Mouse (Mus musculus): ENCODE data around the gene Sppl2a. TPM values are rescaled to one million over a fixed set of nuclear protein-coding genes. Genes with fewer than 3 reads are reported as not detected.

The Sppl2a gene
- 8.7 and 10.9 TPM in 2 replicates for polyA plus RNA-seq (2012; rRNA removed)
- 25.5 and 27.3 TPM in 2 replicates for polyA plus RNA-seq (2014; fragmentation: Nextera tagmentation; extraction: Ambion mirVana)

DNA sequence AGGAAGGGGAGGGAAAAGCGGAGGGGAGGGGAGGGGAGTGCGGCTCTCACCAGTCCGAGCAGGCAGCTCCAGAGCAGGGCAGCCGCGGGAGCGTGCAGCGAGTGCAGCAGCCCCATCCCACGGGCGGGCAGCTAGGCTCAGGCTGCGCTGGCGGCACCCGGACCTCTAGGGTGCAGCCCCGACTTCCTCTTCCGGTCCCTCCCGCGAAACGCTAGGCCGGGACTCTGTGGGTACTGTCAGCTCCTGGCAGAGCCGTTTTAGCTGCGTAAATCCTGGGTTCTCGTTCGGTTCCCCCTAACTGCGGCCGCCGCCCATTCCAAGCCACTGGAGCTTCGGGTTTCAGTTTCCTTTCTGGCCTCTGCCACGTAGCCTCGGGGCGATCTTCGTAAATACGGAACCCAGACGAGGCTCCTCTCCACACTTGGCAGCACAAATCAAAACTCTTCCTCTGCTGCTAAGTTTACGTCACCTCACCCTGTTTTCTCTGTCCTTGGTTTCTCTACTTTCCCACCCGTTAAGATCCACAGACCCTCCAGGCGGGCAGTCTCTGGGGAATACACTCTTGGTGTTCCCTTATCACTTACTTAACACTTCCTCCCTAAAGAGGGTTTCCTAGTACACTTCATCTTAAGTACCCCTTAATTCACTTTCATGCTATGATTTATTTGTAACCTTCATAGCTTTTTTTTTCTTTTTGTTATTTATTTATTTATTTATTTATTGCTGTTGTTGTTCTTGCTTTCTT lies at the start of gene Sppl2a:
Sppl2a (minus strand) TSS at position 339 of the 745 bp plus-strand sequence.
- peak within 1 kb of the TSS; percentile 79 for H3K9ac ChIP-seq (replicated peaks)
- peaks cover 5 to 13% of the 10 kb centered on the region in 2 experiments; a peak in 3 of 4 replicates for H3K4me1 ChIP-seq (replicated peaks; ENCODE audit: control insufficient read depth in 2 of 2, insufficient read depth in 2 of 2, low read length in 1 of 2)
- peak within 1 kb of the TSS; percentile 85 to 86 for H3K4me3 ChIP-seq (ENCODE audit: insufficient read depth in 1 of 2, low read depth in 2 of 2, low read length in 2 of 2)
- H3K4me2 ChIP-seq (ENCODE audit: low read depth), result peak within 1 kb of the TSS; percentile 80
- peak; percentile 97 for ATAC-seq (ENCODE audit: insufficient read depth)
- H3K27ac ChIP-seq, result peak within 1 kb of the TSS; percentile 85
- WGBS (ENCODE audit: insufficient replicate concordance), result under 1% methylated on average over 35 of the region's 35 CpGs
- peak; percentile 68 to 74 (median 70) for DNase-seq (ENCODE audit: low read depth in 3 of 3, low spot score in 3 of 3)
- no peaks in the 10 kb centered on the region for H3K36me3 ChIP-seq (replicated peaks; ENCODE audit: control insufficient read depth, insufficient read depth, low read depth)
- no peaks in the 10 kb centered on the region for H3K9me3 ChIP-seq (ENCODE audit: control insufficient read depth, low read length)
- TF ChIP-seq CTCF (IDR thresholded peaks at IDR 0.05; ENCODE audit: low read depth), result peak; percentile 45
- TF ChIP-seq EP300 (IDR thresholded peaks at IDR 0.05; ENCODE audit: low read depth), result no peak
- H3K27me3 ChIP-seq (ENCODE audit: control insufficient read depth, insufficient read depth, low read length), result no peaks in the 10 kb centered on the region

DNA sequence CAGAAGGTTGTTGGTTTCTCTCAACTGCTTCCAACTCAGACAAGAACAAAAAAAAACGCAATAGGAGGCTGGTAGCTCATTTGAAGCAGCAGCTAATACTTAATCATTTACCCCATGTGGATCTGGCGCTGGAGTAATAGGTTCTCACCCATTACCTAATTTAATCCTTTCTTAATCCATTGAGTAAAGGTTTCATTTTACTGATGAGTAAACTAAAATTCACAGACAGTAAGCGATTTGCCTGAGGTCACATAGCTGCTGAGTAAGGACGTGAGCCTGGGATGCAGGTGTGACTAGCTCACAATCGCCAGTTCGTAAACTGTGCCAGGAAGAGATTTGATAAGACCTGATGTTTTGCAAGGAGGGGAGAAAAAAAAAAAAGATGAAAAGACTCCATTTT lies 44.4 kb upstream of the Sppl2a start:
- DNase-seq (ENCODE audit: low read depth in 3 of 3, low spot score in 3 of 3) (no peak), ATAC-seq (ENCODE audit: insufficient read depth) (no peak)
- 52% methylated on average over 6 of the region's 6 CpGs for WGBS (ENCODE audit: insufficient replicate concordance)
- Histone ChIP-seq H3K4me2 (ENCODE audit: low read depth) (no peak overlapping the region), H3K9me3 (ENCODE audit: control insufficient read depth, low read length) (no peaks in the 10 kb centered on the region), H3K4me3 (ENCODE audit: insufficient read depth in 1 of 2, low read depth in 2 of 2, low read length in 2 of 2) (no peak overlapping the region), H3K27me3 (ENCODE audit: control insufficient read depth, insufficient read depth, low read length) (no peaks in the 10 kb centered on the region), H3K36me3 (replicated peaks; ENCODE audit: control insufficient read depth, insufficient read depth, low read depth) (no peaks in the 10 kb centered on the region), H3K9ac (replicated peaks) (no peak overlapping the region), H3K4me1 (replicated peaks; ENCODE audit: control insufficient read depth in 2 of 2, insufficient read depth in 2 of 2, low read length in 1 of 2) (no peaks in the 10 kb centered on the region), H3K27ac (no peak overlapping the region)
- TF ChIP-seq EP300 (IDR thresholded peaks at IDR 0.05; ENCODE audit: low read depth) (no peak), CTCF (IDR thresholded peaks at IDR 0.05; ENCODE audit: low read depth) (no peak)

DNA sequence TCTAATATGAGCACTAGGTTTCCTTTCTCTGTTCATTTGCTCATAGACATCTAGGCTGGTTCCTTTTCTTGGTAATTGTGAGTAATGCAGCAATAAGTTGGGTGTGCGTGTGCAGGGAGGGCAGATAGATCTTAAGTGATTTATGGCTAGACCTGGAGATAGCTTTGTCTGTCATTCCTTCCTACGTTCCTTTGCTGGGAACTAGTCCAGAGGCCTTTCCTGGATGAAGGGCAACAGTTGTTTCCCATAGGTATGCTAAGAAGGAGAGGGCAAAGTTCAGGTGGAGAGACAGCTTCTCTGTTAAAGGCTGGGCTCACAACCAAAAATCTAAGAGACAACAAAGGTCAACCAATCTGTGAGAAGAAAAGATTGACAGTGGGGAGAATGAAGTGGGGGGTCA lies 28.7 kb upstream of the Sppl2a start:
- TF ChIP-seq EP300 (IDR thresholded peaks at IDR 0.05; ENCODE audit: low read depth) (no peak), CTCF (IDR thresholded peaks at IDR 0.05; ENCODE audit: low read depth) (no peak)
- no peaks in the 10 kb centered on the region for H3K4me1 ChIP-seq (replicated peaks; ENCODE audit: control insufficient read depth in 2 of 2, insufficient read depth in 2 of 2, low read length in 1 of 2)
- no peak for DNase-seq (ENCODE audit: low read depth in 3 of 3, low spot score in 3 of 3)
- ATAC-seq (ENCODE audit: insufficient read depth), result no peak
- H3K9ac ChIP-seq (replicated peaks), result no peak overlapping the region
- no peaks in the 10 kb centered on the region for H3K36me3 ChIP-seq (replicated peaks; ENCODE audit: control insufficient read depth, insufficient read depth, low read depth)
- H3K27me3 ChIP-seq (ENCODE audit: control insufficient read depth, insufficient read depth, low read length), result no peaks in the 10 kb centered on the region
- WGBS (ENCODE audit: insufficient replicate concordance), result 58% methylated on average over 2 of the region's 2 CpGs
- no peak overlapping the region for H3K4me2 ChIP-seq (ENCODE audit: low read depth)
- H3K9me3 ChIP-seq (ENCODE audit: control insufficient read depth, low read length), result no peaks in the 10 kb centered on the region
- H3K27ac ChIP-seq, result no peak overlapping the region
- no peak overlapping the region for H3K4me3 ChIP-seq (ENCODE audit: insufficient read depth in 1 of 2, low read depth in 2 of 2, low read length in 2 of 2)

DNA sequence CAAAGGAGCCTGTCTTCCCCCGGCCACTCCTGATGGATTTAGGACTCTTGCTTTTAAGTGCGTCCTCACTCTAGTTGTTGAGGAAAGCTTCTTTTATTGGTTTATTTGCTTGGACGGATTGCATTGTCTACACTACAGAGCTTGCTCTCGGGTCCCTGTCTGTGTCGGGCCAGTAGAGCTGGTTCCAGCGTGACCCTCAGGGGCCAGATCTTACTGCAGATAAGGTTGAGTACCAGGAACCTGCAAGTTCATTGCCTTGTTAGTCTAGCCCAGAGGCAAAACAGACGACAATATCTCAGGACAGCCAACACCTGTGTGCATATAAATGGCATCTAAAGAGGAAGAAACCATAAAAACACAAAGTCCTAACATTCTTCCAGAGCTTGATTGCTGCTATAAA lies 22.6 kb upstream of the Sppl2a start:
- no peak for DNase-seq (ENCODE audit: low read depth in 3 of 3, low spot score in 3 of 3)
- Histone ChIP-seq H3K36me3 (replicated peaks; ENCODE audit: control insufficient read depth, insufficient read depth, low read depth) (no peaks in the 10 kb centered on the region), H3K4me2 (ENCODE audit: low read depth) (no peak overlapping the region), H3K27ac (no peak overlapping the region), H3K27me3 (ENCODE audit: control insufficient read depth, insufficient read depth, low read length) (no peaks in the 10 kb centered on the region), H3K9ac (replicated peaks) (no peak overlapping the region), H3K4me1 (replicated peaks; ENCODE audit: control insufficient read depth in 2 of 2, insufficient read depth in 2 of 2, low read length in 1 of 2) (no peaks in the 10 kb centered on the region), H3K4me3 (ENCODE audit: insufficient read depth in 1 of 2, low read depth in 2 of 2, low read length in 2 of 2) (no peak overlapping the region), H3K9me3 (ENCODE audit: control insufficient read depth, low read length) (no peaks in the 10 kb centered on the region)
- ATAC-seq (ENCODE audit: insufficient read depth), result no peak
- TF ChIP-seq EP300 (IDR thresholded peaks at IDR 0.05; ENCODE audit: low read depth) (no peak), CTCF (IDR thresholded peaks at IDR 0.05; ENCODE audit: low read depth) (no peak)
- 49% methylated on average over 7 of the region's 7 CpGs for WGBS (ENCODE audit: insufficient replicate concordance)

DNA sequence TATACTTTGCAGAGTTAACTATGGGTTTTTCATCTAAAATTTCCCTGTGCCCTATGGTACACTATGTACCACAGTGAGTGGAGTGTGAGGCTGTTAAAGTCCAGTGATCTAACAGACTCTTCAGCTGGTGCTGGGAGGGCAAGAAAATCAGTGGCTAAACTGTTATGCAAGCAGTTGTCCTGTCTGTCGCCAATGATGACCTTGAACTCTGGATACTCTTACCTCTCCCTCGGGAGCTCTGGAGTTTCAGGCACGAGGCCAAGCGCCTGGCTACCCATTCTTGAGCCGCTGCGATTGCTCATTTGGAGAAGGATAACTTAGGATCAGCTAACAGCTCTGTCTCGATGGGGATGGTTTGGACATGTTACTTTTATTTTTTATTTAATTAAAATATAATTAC lies 18.1 kb upstream of the Sppl2a start:
- Histone ChIP-seq H3K4me2 (ENCODE audit: low read depth) (no peak overlapping the region), H3K27ac (no peak overlapping the region), H3K36me3 (replicated peaks; ENCODE audit: control insufficient read depth, insufficient read depth, low read depth) (no peaks in the 10 kb centered on the region), H3K4me1 (replicated peaks; ENCODE audit: control insufficient read depth in 2 of 2, insufficient read depth in 2 of 2, low read length in 1 of 2) (no peaks in the 10 kb centered on the region; a peak in 1 of 4 replicates), H3K4me3 (ENCODE audit: insufficient read depth in 1 of 2, low read depth in 2 of 2, low read length in 2 of 2) (no peak overlapping the region), H3K9ac (replicated peaks) (no peak overlapping the region), H3K27me3 (ENCODE audit: control insufficient read depth, insufficient read depth, low read length) (no peaks in the 10 kb centered on the region), H3K9me3 (ENCODE audit: control insufficient read depth, low read length) (no peaks in the 10 kb centered on the region)
- DNase-seq (ENCODE audit: low read depth in 3 of 3, low spot score in 3 of 3) (no peak), ATAC-seq (ENCODE audit: insufficient read depth) (no peak)
- no peak for TF ChIP-seq EP300 (IDR thresholded peaks at IDR 0.05; ENCODE audit: low read depth)
- no peak for TF ChIP-seq CTCF (IDR thresholded peaks at IDR 0.05; ENCODE audit: low read depth)
- WGBS (ENCODE audit: insufficient replicate concordance), result 71% methylated on average over 7 of the region's 7 CpGs

Data from liver, embryonic 14.5 days (tissue).